Mouse (Mus musculus) cerebellum, adult 2 months (tissue): ENCODE data around the gene Hopx. TPM values are rescaled to one million over a fixed set of nuclear protein-coding genes. Genes with fewer than 3 reads are reported as not detected.

Experiments used
- DNase-seq, 2 experiments: peaks; one replicate each; pipeline ENCODE4 v3.0.0; 2021
- H3K27ac ChIP-seq: fragments of 200-500 bp; 2 replicates; pipeline ENCODE4 v1.5.1; 2012; ENCODE audit warnings: low read length, control low read depth, inconsistent platforms; ENCODE audit not compliant: insufficient read depth
- H3K27me3 ChIP-seq: fragments of 200-500 bp; 2 replicates; pipeline ENCODE4 v1.6.1; 2012; ENCODE audit warnings: inconsistent platforms, mild to moderate bottlenecking, low read length, moderate library complexity; ENCODE audit not compliant: control insufficient read depth, insufficient read depth
- H3K4me1 ChIP-seq: fragments of 200-500 bp; 2 replicates; pipeline ENCODE4 v1.6.1; 2011; ENCODE audit warnings: low read length; ENCODE audit not compliant: control insufficient read depth, insufficient read depth
- H3K4me3 ChIP-seq: fragments of 200-500 bp; replicated peaks from 2 replicates; pipeline ENCODE3; 2011; ENCODE audit warnings: mild to moderate bottlenecking, low read depth, low read length, control low read depth; ENCODE audit not compliant: insufficient read depth
- CTCF ChIP-seq: fragments of 200-500 bp; IDR thresholded peaks from 2 replicates; pipeline ENCODE4 v1.5.1; 2011; ENCODE audit warnings: low read depth, mild to moderate bottlenecking, control low read depth, low read length, moderate library complexity, borderline replicate concordance; ENCODE audit not compliant: insufficient read depth
- POLR2A ChIP-seq: fragments of 200-500 bp; IDR thresholded peaks from 2 replicates; pipeline ENCODE4 v1.6.1; 2011; ENCODE audit warnings: low read length, control low read depth, borderline replicate concordance; ENCODE audit not compliant: insufficient read depth
- WGBS: fragments of 180-500 bp; shearing (Covaris S2); methylation state at CpG from one replicate; pipeline ENCODE4 v1.1.7; 2018; 5-methylcytosine and 5-hydroxymethylcytosine counted together
- polyA plus RNA-seq: library from polyadenylated mRNA; depleted of rRNA; stranded (reverse); fragments of >200 nt; gene quantifications from 2 replicates; pipeline ENCODE4 v1.2.3, GENCODE M21; 2012; rRNA removed

Gene Hopx
- polyA plus RNA-seq, 1 experiment = 238 TPM

DNA sequence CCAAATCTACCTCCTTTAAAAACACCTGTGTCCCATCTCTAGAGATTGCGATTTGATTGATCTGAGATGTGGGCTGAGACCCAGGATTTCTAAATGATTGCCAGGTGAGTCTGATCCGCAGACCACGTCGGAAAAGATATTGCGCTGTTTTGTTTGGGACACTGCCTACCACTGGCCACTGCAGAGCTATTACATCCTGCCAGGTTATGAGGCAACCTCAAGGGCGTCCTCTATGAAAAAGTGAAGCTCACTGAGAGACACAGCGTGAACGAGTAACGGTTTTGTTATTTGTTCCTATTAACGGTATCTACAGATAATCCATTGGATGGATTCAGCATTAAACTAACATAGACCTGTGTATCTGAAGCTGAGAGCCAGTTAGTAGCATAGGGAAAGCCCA is 76.5 kb downstream of the Hopx start:
- no peak overlapping the region for H3K4me3 ChIP-seq
- 90% methylated on average over 10 of the region's 10 CpGs for WGBS
- no peak for DNase-seq
- TF ChIP-seq POLR2A (no peak), CTCF (no peak)
- H3K4me1 ChIP-seq = no peaks in the 10 kb centered on the region
- no peak overlapping the region for H3K27ac ChIP-seq
- no peaks in the 10 kb centered on the region; the same call in 1 of the 2 replicates for H3K27me3 ChIP-seq

Other genes with a start within 250 kb of the Hopx start
- 19.9 and 20.9 TPM in 2 replicates for gene Aasdh, start 209.6 kb downstream of the Hopx start, polyA plus RNA-seq
- 95.0 and 101 TPM in 2 replicates for gene Paics, start 163.8 kb downstream of the Hopx start, polyA plus RNA-seq
- 7.9 and 8.6 TPM in 2 replicates for gene Ppat, start 163.5 kb downstream of the Hopx start, polyA plus RNA-seq
- gene Srp72, start 140.4 kb downstream of the Hopx start, polyA plus RNA-seq = 62.0 and 66.2 TPM in 2 replicates
- 0.25 TPM in 1 of 2 replicates, not detected in the other for gene Arl9, start 111.1 kb downstream of the Hopx start, polyA plus RNA-seq
- gene Thegl, start 99.1 kb downstream of the Hopx start, polyA plus RNA-seq = 0.74 and 0.86 TPM in 2 replicates
- 0.21 TPM in 1 of 2 replicates, not detected in the other for gene Spink2, start 96.3 kb upstream of the Hopx start, polyA plus RNA-seq
- gene Rest, start 150.4 kb upstream of the Hopx start, polyA plus RNA-seq = 2.9 and 3.2 TPM in 2 replicates
- 24.8 and 25.2 TPM in 2 replicates for gene Noa1, start 195.0 kb upstream of the Hopx start, polyA plus RNA-seq
- 46.4 and 49.7 TPM in 2 replicates for gene Polr2b, start 195.0 kb upstream of the Hopx start, polyA plus RNA-seq